Mouse (Mus musculus): ENCODE measurements around the gene Sirt2.

- no peak for TF ChIP-seq POLR2A (IDR thresholded peaks at IDR 0.05; ENCODE audit: low read depth, low read length)
- no peak for TF ChIP-seq CTCF (IDR thresholded peaks at IDR 0.05; ENCODE audit: borderline replicate concordance, insufficient read depth, low read length)
These were observed 51.0 kb downstream of the Sirt2 start for GRCm38 (mm10) chr7:28817524-28817923.

All from embryonic fibroblast, embryonic 13.5 days (primary cell).